ENCODE assay signal across 21 mouse cellular contexts in the genomic region with DNA sequence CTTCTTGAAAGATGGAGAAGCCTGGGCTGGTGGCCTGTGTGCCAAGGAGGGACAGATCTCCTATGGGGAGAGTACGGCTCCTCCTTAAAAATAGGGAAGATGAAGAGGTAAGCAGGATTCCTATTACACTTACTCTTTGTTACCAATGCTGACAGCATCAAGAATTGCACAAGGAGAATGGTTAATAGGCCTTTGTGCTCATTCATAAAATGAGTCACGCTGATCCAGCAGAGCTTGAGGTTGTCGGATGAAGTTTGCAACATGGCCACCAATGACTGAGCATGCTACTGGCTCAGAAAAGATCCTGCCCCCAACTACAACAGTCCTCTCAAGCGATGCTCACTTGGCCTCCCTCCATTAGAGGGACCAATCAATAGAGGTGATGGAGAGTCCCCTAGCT. TPM values are rescaled to one million over a fixed set of nuclear protein-coding genes. Genes with fewer than 3 reads are reported as not detected.
DNase-seq lines count a peak whose midpoint lies in the region; ATAC-seq and TF ChIP-seq lines count a peak whose summit lies in the region.
"Had no signal": no experiment of that assay in that cellular context is flagged by ENCODE, and none has a peak within 500 bp of the region (broad histone marks: within the 10 kb centered on the region; RNA-seq: fewer than 3 reads in every experiment).

No protein-coding gene starts in this region.

- no peak overlapping the region for H3K27ac ChIP-seq in forebrain, embryonic 12.5 days
- H3K27ac ChIP-seq: forebrain, embryonic 13.5 days; heart, embryonic 15.5 days; hindbrain, embryonic 10.5 days; hindbrain, embryonic 14.5 days; kidney, embryonic 15.5 days had no signal

- H3K4me2 ChIP-seq in forebrain, embryonic 12.5 days = no peak overlapping the region
- H3K4me2 ChIP-seq: heart, embryonic 11.5 days; heart, embryonic 15.5 days; hindbrain, embryonic 14.5 days; kidney, embryonic 15.5 days had no signal

- H3K36me3 ChIP-seq in forebrain, embryonic 12.5 days (replicated peaks) = no peaks in the 10 kb centered on the region
- H3K36me3 ChIP-seq: heart, embryonic 15.5 days; hindbrain, embryonic 10.5 days; kidney, embryonic 15.5 days had no signal

- CTCF ChIA-PET in Patski (lab: Charles Lee) = interaction anchor here (1.7 kb wide), 1 partner anchor 11 kb away, joined by 5 read pairs; no protein-coding TSS in a partner anchor

- H3K27me3 ChIP-seq in Patski = no peaks in the 10 kb centered on the region
- no peaks in the 10 kb centered on the region for H3K27me3 ChIP-seq in forebrain, embryonic 12.5 days
- H3K27me3 ChIP-seq: CH12.LX; forebrain, embryonic 13.5 days; heart, embryonic 15.5 days; kidney, embryonic 15.5 days had no signal

- in situ Hi-C loops in Patski (cut with MboI; ENCODE audit: low pct_unique_long_range_greater_than_20kb) = no loop called here

- H3K9me3 ChIP-seq in forebrain, embryonic 12.5 days = no peaks in the 10 kb centered on the region
- H3K9me3 ChIP-seq: forebrain, embryonic 13.5 days; heart, embryonic 15.5 days; hindbrain, embryonic 10.5 days; kidney, embryonic 15.5 days had no signal

- POLR2A ChIA-PET in Patski (lab: Charles Lee) = no interaction called here

- no peak overlapping the region for H3K9ac ChIP-seq in forebrain, embryonic 12.5 days
- H3K9ac ChIP-seq: forebrain, embryonic 13.5 days; forebrain, postnatal 0 days; heart, embryonic 15.5 days; hindbrain, embryonic 14.5 days; kidney, embryonic 15.5 days had no signal

- peaks cover 7% of the 10 kb centered on the region; the same call in 1 of the 2 replicates for H3K4me1 ChIP-seq in forebrain, embryonic 12.5 days
- H3K4me1 ChIP-seq: heart, embryonic 15.5 days; kidney, embryonic 15.5 days had no signal

- TF ChIP-seq CTCF in Patski (IDR thresholded peaks at IDR 0.05) = no peak

- DNase-seq in heart, adult 11 months = peak; percentile 58
- DNase-seq in heart, adult 18-20 months = no peak
- DNase-seq in Patski (ENCODE audit: low read depth, low spot score) = no peak
- DNase-seq: cerebellum, adult 11-12 months; cerebellum, adult 9-10 months; cerebellum, postnatal 25 days; forebrain, postnatal 0 days; gastrocnemius, postnatal 14 days; kidney, adult 2 months had no signal

- ATAC-seq in CD4-positive, CD25-positive, alpha-beta regulatory T cell, adult 4 months = peak; percentile 21
- ATAC-seq in Patski = peak; percentile 47
- peak; percentile 26 for ATAC-seq in inflammation-experienced regulatory T-cells, adult 6 months
- ATAC-seq in forebrain, embryonic 12.5 days (ENCODE audit: low FRiP score) = no peak
- no peak for ATAC-seq in activated CD4-positive, CD25-positive, alpha-beta regulatory T cell, adult 4 months
- ATAC-seq: forebrain, embryonic 13.5 days; forebrain, postnatal 0 days; intestine, embryonic 16.5 days had no signal

- H3K4me3 ChIP-seq in forebrain, embryonic 12.5 days (replicated peaks) = no peak overlapping the region
- H3K4me3 ChIP-seq: forebrain, embryonic 13.5 days; heart, embryonic 15.5 days; hindbrain, embryonic 10.5 days; kidney, embryonic 15.5 days had no signal

- 79% methylated on average over 4 of the region's 4 CpGs for WGBS in forebrain, embryonic 12.5 days

RNA-seq across cellular contexts. Expression of gene Irf2, which starts 42.0 kb away (rescaled TPM):
- total RNA-seq in heart, adult 18-20 months (2021) = 10 to 100 TPM; 31.2 to 40.1 TPM
- 100 to 1,000 TPM; 244 to 267 TPM for polyA plus RNA-seq in CD4-positive, CD25-positive, alpha-beta regulatory T cell, adult 4 months (2017; shearing (Covaris generic))
- polyA plus RNA-seq in Patski (2021) = 36.5 TPM
- polyA plus RNA-seq in inflammation-experienced regulatory T-cells, adult 6 months (2017; shearing (Covaris generic)) = 100 to 1,000 TPM; 228 to 272 (median 245) TPM
- 11.5 and 11.7 TPM in 2 replicates for polyA plus RNA-seq in forebrain, embryonic 12.5 days (2016; fragmentation: Nextera tagmentation; extraction: Ambion mirVana)
- 100 to 1,000 TPM; 185 to 208 TPM for polyA plus RNA-seq in activated CD4-positive, CD25-positive, alpha-beta regulatory T cell, adult 4 months (2017; shearing (Covaris generic))

Comparison
In these comparisons a context has a peak if more than half of its experiments do, and no peak if none do; other contexts are left out.
1. ATAC-seq: peak in CD4-positive, CD25-positive, alpha-beta regulatory T cell, adult 4 months (single experiment), Patski (single experiment) and inflammation-experienced regulatory T-cells, adult 6 months (single experiment); none in forebrain, embryonic 12.5 days (single experiment) and activated CD4-positive, CD25-positive, alpha-beta regulatory T cell, adult 4 months (single experiment).